Mouse (Mus musculus) limb, embryonic 14.5 days (tissue): ENCODE measurements at regions not wholly inside any gene's neighbourhood (a gene's known extent, or its start where the extent isn't known, plus 50 kb on each side); places are given as distances from the start of the nearest gene placed in this dataset.
A peak's percentile ranks its signal among the peaks of the same experiment; 100 is the strongest.

Experiments
- ATAC-seq: fragments of 200-750 bp; cut with Nextera tagmentation; 2 replicates; pipeline ENCODE4 v1.8.0; 2017; ENCODE audit warnings: low read depth, moderate number of reproducible peaks, moderate TSS enrichment; ENCODE audit not compliant: low FRiP score
- DNase-seq: peaks from one replicate; pipeline ENCODE4 v3.0.0-alpha.2; 2015; ENCODE audit warnings: low spot score
- H3K27ac ChIP-seq: fragments of 300-500 bp; sonication (generic); replicated peaks from 2 replicates; pipeline ENCODE4 v1.5.1; 2014; ENCODE audit warnings: low read depth, mild to moderate bottlenecking, low read length, moderate library complexity, mixed read lengths
- H3K27me3 ChIP-seq: fragments of 300-500 bp; sonication (generic); 2 replicates; pipeline ENCODE4 v1.6.1; 2014; ENCODE audit warnings: low read length, mixed read lengths; ENCODE audit not compliant: control insufficient read depth, insufficient read depth
- H3K36me3 ChIP-seq: fragments of 300-500 bp; sonication (generic); 2 replicates; pipeline ENCODE4 v1.6.1; 2014; ENCODE audit warnings: mild to moderate bottlenecking, low read length, moderate library complexity, mixed read lengths; ENCODE audit not compliant: control insufficient read depth, insufficient read depth
- H3K4me1 ChIP-seq: fragments of 300-500 bp; sonication (generic); 2 replicates; pipeline ENCODE4 v1.6.1; 2014; ENCODE audit warnings: antibody characterized with exemption, low read length, mixed read lengths; ENCODE audit not compliant: control insufficient read depth, insufficient read depth
- H3K4me2 ChIP-seq: fragments of 300-500 bp; sonication (generic); replicated peaks from 2 replicates; pipeline ENCODE4 v1.6.1; 2014; ENCODE audit warnings: low read depth, mild to moderate bottlenecking, low read length, moderate library complexity; ENCODE audit not compliant: severe bottlenecking
- H3K4me3 ChIP-seq: fragments of 300-500 bp; sonication (generic); replicated peaks from 2 replicates; pipeline ENCODE4 v1.5.1; 2014; ENCODE audit warnings: low read length
- H3K9ac ChIP-seq: fragments of 300-500 bp; sonication (generic); 2 replicates; pipeline ENCODE4 v1.6.1; 2014; ENCODE audit warnings: mild to moderate bottlenecking, low read depth, low read length, moderate library complexity; ENCODE audit not compliant: severe bottlenecking
- H3K9me3 ChIP-seq: fragments of 300-500 bp; sonication (generic); 2 replicates; pipeline ENCODE4 v1.6.1; 2016; ENCODE audit warnings: low read length; ENCODE audit not compliant: control insufficient read depth
- POLR2A ChIP-seq: fragments of 200-500 bp; IDR thresholded peaks from 2 replicates; pipeline ENCODE4 v1.8.0; 2012; ENCODE audit warnings: inconsistent platforms, mild to moderate bottlenecking, moderate library complexity, borderline replicate concordance; ENCODE audit not compliant: insufficient read depth, insufficient read length; ENCODE audit errors: extremely low read depth
- WGBS: fragments of 180-500 bp; shearing (Covaris S2); extraction: QIAGEN DNeasy Blood & Tissue Kit; methylation state at CpG from one replicate; pipeline ENCODE4 v1.1.7; 2014; 5-methylcytosine and 5-hydroxymethylcytosine counted together

GRCm38 (mm10) chr8:103717723-103718122 lies 383.7 kb upstream of the Cdh5 start:
- 81% methylated on average over 4 of the region's 4 CpGs for WGBS
- no peaks in the 10 kb centered on the region for H3K27me3 ChIP-seq
- DNase-seq (no peak), ATAC-seq (no peak)
- H3K9ac ChIP-seq = no peak overlapping the region
- no peak overlapping the region for H3K4me2 ChIP-seq
- H3K4me3 ChIP-seq = no peak overlapping the region
- H3K4me1 ChIP-seq = no peaks in the 10 kb centered on the region
- no peak overlapping the region for H3K27ac ChIP-seq
- H3K9me3 ChIP-seq = no peaks in the 10 kb centered on the region
- no peak for TF ChIP-seq POLR2A
- no peaks in the 10 kb centered on the region for H3K36me3 ChIP-seq

- 92% methylated on average over 3 of the region's 3 CpGs for WGBS
- Histone ChIP-seq H3K4me2 (no peak overlapping the region), H3K27me3 (no peaks in the 10 kb centered on the region), H3K9me3 (no peaks in the 10 kb centered on the region), H3K4me3 (no peak overlapping the region), H3K27ac (no peak overlapping the region), H3K36me3 (no peaks in the 10 kb centered on the region), H3K4me1 (no peaks in the 10 kb centered on the region), H3K9ac (no peak overlapping the region)
- no peak for ATAC-seq
- TF ChIP-seq POLR2A = no peak
- DNase-seq = no peak
Observed at GRCm38 (mm10) chr8:103733466-103733865, 368.0 kb upstream of the Cdh5 start.

- WGBS = 38% methylated on average over 8 of the region's 8 CpGs
- H3K27ac ChIP-seq = no peak overlapping the region
- no peak overlapping the region for H3K4me2 ChIP-seq
- no peaks in the 10 kb centered on the region for H3K9me3 ChIP-seq
- ATAC-seq (no peak; the same call in 1 of the 2 replicates), DNase-seq (peak; percentile 71)
- H3K27me3 ChIP-seq = no peaks in the 10 kb centered on the region
- H3K9ac ChIP-seq = no peak overlapping the region
- H3K4me1 ChIP-seq = peaks cover 9% of the 10 kb centered on the region; the same call in 1 of the 2 replicates
- H3K36me3 ChIP-seq = no peaks in the 10 kb centered on the region
- H3K4me3 ChIP-seq = no peak overlapping the region
- no peak for TF ChIP-seq POLR2A
Observed at GRCm38 (mm10) chr8:103738330-103738729, 363.1 kb upstream of the Cdh5 start.

- Histone ChIP-seq H3K9me3 (no peaks in the 10 kb centered on the region), H3K36me3 (no peaks in the 10 kb centered on the region), H3K4me1 (peaks cover 9% of the 10 kb centered on the region; the same call in 1 of the 2 replicates), H3K27ac (no peak overlapping the region), H3K4me2 (no peak overlapping the region), H3K4me3 (no peak overlapping the region), H3K27me3 (no peaks in the 10 kb centered on the region), H3K9ac (no peak overlapping the region)
- DNase-seq (no peak), ATAC-seq (no peak)
- 66% methylated on average over 8 of the region's 8 CpGs for WGBS
- no peak for TF ChIP-seq POLR2A
Observed at GRCm38 (mm10) chr8:103741395-103741794, 360.0 kb upstream of the Cdh5 start.

- TF ChIP-seq POLR2A = no peak
- Histone ChIP-seq H3K4me1 (peaks cover 7% of the 10 kb centered on the region), H3K4me2 (no peak overlapping the region), H3K27ac (no peak overlapping the region), H3K27me3 (no peaks in the 10 kb centered on the region), H3K9me3 (no peaks in the 10 kb centered on the region), H3K4me3 (no peak overlapping the region), H3K9ac (no peak overlapping the region), H3K36me3 (no peaks in the 10 kb centered on the region)
- 62% methylated on average over 4 of the region's 4 CpGs for WGBS
- DNase-seq (peak; percentile 40), ATAC-seq (no peak)
Observed at GRCm38 (mm10) chr8:103748734-103749133, 352.7 kb upstream of the Cdh5 start.
